Mouse (Mus musculus): ENCODE data around the gene Mrpl47. TPM values are rescaled to one million over a fixed set of nuclear protein-coding genes. Genes with fewer than 3 reads are reported as not detected.
"Not testable (repeated sequence)": the region's sequence is repeated elsewhere in the genome, so short reads cannot be mapped to it uniquely, and the experiment has no call there.

Gene Mrpl47
- polyA plus RNA-seq, 1 experiment from 2014 or later = 33.3 TPM

GRCm38 (mm10) chr3:32708368-32709231 is 28.8 kb downstream of the Mrpl47 start:
- peaks cover 9% of the 10 kb centered on the region for H3K4me1 ChIP-seq (ENCODE audit: insufficient read depth, low read length)
- peak overlapping the region; percentile 96 for H3K9ac ChIP-seq (replicated peaks; ENCODE audit: low read length)
- H3K27me3 ChIP-seq (ENCODE audit: insufficient read depth, low read length) = no peaks in the 10 kb centered on the region
- H3K4me3 ChIP-seq (ENCODE audit: low read length) = peak overlapping the region; percentile 97
- H3K27ac ChIP-seq (ENCODE audit: low read length) = peak overlapping the region; percentile 96
- ATAC-seq (ENCODE audit: low FRiP score, low TSS enrichment) = peak; percentile 100
- H3K4me2 ChIP-seq (replicated peaks; ENCODE audit: low read depth, low read length) = peak overlapping the region; percentile 80
- no peaks in the 10 kb centered on the region for H3K9me3 ChIP-seq (ENCODE audit: low read length)
- H3K36me3 ChIP-seq (ENCODE audit: insufficient read depth, low read length) = peaks cover 18% of the 10 kb centered on the region
- WGBS = under 1% methylated on average over 86 of the region's 90 CpGs

- under 1% methylated on average over 4 of the region's 4 CpGs for WGBS
- Histone ChIP-seq H3K9me3 (ENCODE audit: low read length) (no peaks in the 10 kb centered on the region), H3K27me3 (ENCODE audit: insufficient read depth, low read length) (no peaks in the 10 kb centered on the region), H3K4me3 (ENCODE audit: low read length) (peak overlapping the region; percentile 97), H3K4me1 (ENCODE audit: insufficient read depth, low read length) (peaks cover 9% of the 10 kb centered on the region), H3K9ac (replicated peaks; ENCODE audit: low read length) (no peak overlapping the region), H3K27ac (ENCODE audit: low read length) (no peak overlapping the region), H3K4me2 (replicated peaks; ENCODE audit: low read depth, low read length) (peak overlapping the region; percentile 80), H3K36me3 (ENCODE audit: insufficient read depth, low read length) (peaks cover 14% of the 10 kb centered on the region)
- no peak for ATAC-seq (ENCODE audit: low FRiP score, low TSS enrichment)
Observed at GRCm38 (mm10) chr3:32708052-32708367, 29.4 kb downstream of the Mrpl47 start.

- H3K4me2 ChIP-seq (replicated peaks; ENCODE audit: low read depth, low read length) = not testable (repeated sequence)
- 84% methylated on average over 9 of the region's 9 CpGs for WGBS
Observed at GRCm38 (mm10) chr3:32705647-32706348, 31.6 kb downstream of the Mrpl47 start, which contains the start of gene Actl6a. Actl6a (plus strand) TSS chr3:32706298.

GRCm38 (mm10) chr3:32704632-32705031 is 32.8 kb downstream of the Mrpl47 start:
- H3K36me3 ChIP-seq (ENCODE audit: insufficient read depth, low read length); H3K4me3 ChIP-seq (ENCODE audit: low read length); H3K4me2 ChIP-seq (replicated peaks; ENCODE audit: low read depth, low read length); H3K9me3 ChIP-seq (ENCODE audit: low read length); H3K9ac ChIP-seq (replicated peaks; ENCODE audit: low read length); H3K4me1 ChIP-seq (ENCODE audit: insufficient read depth, low read length); H3K27me3 ChIP-seq (ENCODE audit: insufficient read depth, low read length); H3K27ac ChIP-seq (ENCODE audit: low read length); ATAC-seq (ENCODE audit: low FRiP score, low TSS enrichment): not testable (repeated sequence)
- 94% methylated on average over 10 of the region's 10 CpGs for WGBS

More at GRCm38 (mm10) chr3:32705647-32706348, 31.6 kb downstream of the Mrpl47 start, which contains the start of gene Actl6a:
- not testable (repeated sequence) for H3K27me3 ChIP-seq (ENCODE audit: insufficient read depth, low read length); H3K9me3 ChIP-seq (ENCODE audit: low read length); H3K4me3 ChIP-seq (ENCODE audit: low read length); H3K36me3 ChIP-seq (ENCODE audit: insufficient read depth, low read length); H3K27ac ChIP-seq (ENCODE audit: low read length); H3K9ac ChIP-seq (replicated peaks; ENCODE audit: low read length); H3K4me1 ChIP-seq (ENCODE audit: insufficient read depth, low read length); ATAC-seq (ENCODE audit: low FRiP score, low TSS enrichment)

GRCm38 (mm10) chr3:32704021-32704420 is 33.4 kb downstream of the Mrpl47 start:
- H3K9ac ChIP-seq (replicated peaks; ENCODE audit: low read length); H3K9me3 ChIP-seq (ENCODE audit: low read length); H3K4me3 ChIP-seq (ENCODE audit: low read length); H3K36me3 ChIP-seq (ENCODE audit: insufficient read depth, low read length); ATAC-seq (ENCODE audit: low FRiP score, low TSS enrichment); H3K27ac ChIP-seq (ENCODE audit: low read length); H3K4me2 ChIP-seq (replicated peaks; ENCODE audit: low read depth, low read length); H3K4me1 ChIP-seq (ENCODE audit: insufficient read depth, low read length); H3K27me3 ChIP-seq (ENCODE audit: insufficient read depth, low read length): not testable (repeated sequence)
- 87% methylated on average over 6 of the region's 6 CpGs for WGBS

GRCm38 (mm10) chr3:32698228-32698863 is 39.1 kb downstream of the Mrpl47 start:
- Histone ChIP-seq H3K27me3 (ENCODE audit: insufficient read depth, low read length) (no peaks in the 10 kb centered on the region), H3K27ac (ENCODE audit: low read length) (no peak overlapping the region), H3K4me1 (ENCODE audit: insufficient read depth, low read length) (no peaks in the 10 kb centered on the region), H3K4me3 (ENCODE audit: low read length) (no peak overlapping the region), H3K4me2 (replicated peaks; ENCODE audit: low read depth, low read length) (no peak overlapping the region), H3K9ac (replicated peaks; ENCODE audit: low read length) (no peak overlapping the region), H3K36me3 (ENCODE audit: insufficient read depth, low read length) (no peaks in the 10 kb centered on the region), H3K9me3 (ENCODE audit: low read length) (no peaks in the 10 kb centered on the region)
- peak; percentile 59; the same call in 1 of the 2 replicates for ATAC-seq (ENCODE audit: low FRiP score, low TSS enrichment)
- WGBS = 44% methylated on average over 7 of the region's 7 CpGs

GRCm38 (mm10) chr3:32695583-32695980 is 41.8 kb downstream of the Mrpl47 start:
- Histone ChIP-seq H3K4me1 (ENCODE audit: insufficient read depth, low read length) (no peaks in the 10 kb centered on the region), H3K9ac (replicated peaks; ENCODE audit: low read length) (no peak overlapping the region), H3K4me2 (replicated peaks; ENCODE audit: low read depth, low read length) (no peak overlapping the region), H3K36me3 (ENCODE audit: insufficient read depth, low read length) (no peaks in the 10 kb centered on the region), H3K27ac (ENCODE audit: low read length) (no peak overlapping the region), H3K4me3 (ENCODE audit: low read length) (no peak overlapping the region), H3K27me3 (ENCODE audit: insufficient read depth, low read length) (no peaks in the 10 kb centered on the region), H3K9me3 (ENCODE audit: low read length) (no peaks in the 10 kb centered on the region)
- WGBS = 87% methylated on average over 4 of the region's 4 CpGs
- no peak for ATAC-seq (ENCODE audit: low FRiP score, low TSS enrichment)

- H3K27me3 ChIP-seq (ENCODE audit: insufficient read depth, low read length) = no peaks in the 10 kb centered on the region
- WGBS = 58% methylated on average over 12 of the region's 12 CpGs
- no peaks in the 10 kb centered on the region for H3K9me3 ChIP-seq (ENCODE audit: low read length)
- H3K9ac ChIP-seq (replicated peaks; ENCODE audit: low read length) = no peak overlapping the region
- no peak for ATAC-seq (ENCODE audit: low FRiP score, low TSS enrichment)
- no peak overlapping the region for H3K4me3 ChIP-seq (ENCODE audit: low read length)
- no peak overlapping the region for H3K27ac ChIP-seq (ENCODE audit: low read length)
- no peak overlapping the region for H3K4me2 ChIP-seq (replicated peaks; ENCODE audit: low read depth, low read length)
- H3K36me3 ChIP-seq (ENCODE audit: insufficient read depth, low read length) = no peaks in the 10 kb centered on the region
- no peaks in the 10 kb centered on the region for H3K4me1 ChIP-seq (ENCODE audit: insufficient read depth, low read length)
Observed at GRCm38 (mm10) chr3:32694737-32695582, 42.4 kb downstream of the Mrpl47 start.

- Histone ChIP-seq H3K9me3 (ENCODE audit: low read length) (no peaks in the 10 kb centered on the region), H3K4me3 (ENCODE audit: low read length) (no peak overlapping the region), H3K4me2 (replicated peaks; ENCODE audit: low read depth, low read length) (no peak overlapping the region), H3K36me3 (ENCODE audit: insufficient read depth, low read length) (no peaks in the 10 kb centered on the region), H3K9ac (replicated peaks; ENCODE audit: low read length) (no peak overlapping the region), H3K27me3 (ENCODE audit: insufficient read depth, low read length) (no peaks in the 10 kb centered on the region), H3K4me1 (ENCODE audit: insufficient read depth, low read length) (no peaks in the 10 kb centered on the region), H3K27ac (ENCODE audit: low read length) (no peak overlapping the region)
- 72% methylated on average over 5 of the region's 5 CpGs for WGBS
- ATAC-seq (ENCODE audit: low FRiP score, low TSS enrichment) = no peak
Observed at GRCm38 (mm10) chr3:32694211-32694610, 43.2 kb downstream of the Mrpl47 start.
